Mouse (Mus musculus): Measurements from ENCODE around the gene Clec2i. TPM values are rescaled to one million over a fixed set of nuclear protein-coding genes. Genes with fewer than 3 reads are reported as not detected.

Clec2i gene
- total and polyA plus RNA-seq, 3 experiments = 38.5 to 104 (median 80.7) TPM

GRCm38 (mm10) chr6:128857976-128858375 lies 29.4 kb upstream of the Clec2i start:
- in situ Hi-C loops (cut with MboI; ENCODE audit: low pct_ligation_motif_present, low pct_unique_long_range_greater_than_20kb, low sequenced_read_pairs) = no loop called here
- dilution Hi-C loops (cut with MboI; ENCODE audit: extremely low pct_ligation_motif_present, extremely low pct_unique_long_range_greater_than_20kb, low sequenced_read_pairs) = no loop called here

DNA sequence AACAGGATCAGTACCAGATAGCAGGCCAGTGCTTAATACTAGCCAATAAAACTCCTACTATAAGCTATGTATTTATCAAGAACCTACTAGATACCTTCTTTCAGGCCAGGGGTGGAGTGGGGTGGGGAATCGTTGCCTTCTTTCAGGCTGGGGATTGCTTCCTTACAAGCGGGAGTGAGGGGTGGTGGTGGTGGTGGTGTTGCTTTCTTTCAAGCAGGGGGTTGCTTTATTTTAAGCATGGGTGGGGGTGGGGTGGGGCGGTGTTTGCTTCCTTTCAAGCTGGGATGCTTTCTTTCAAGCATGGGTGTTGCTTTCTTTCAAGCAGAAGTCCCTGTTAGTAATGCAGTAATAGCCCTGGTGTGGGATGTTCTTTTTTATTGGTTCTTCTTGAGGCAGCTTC lies 18.5 kb upstream of the Clec2i start:
- Histone ChIP-seq H3K79me2 (replicated peaks; ENCODE audit: control insufficient read depth, extremely low read depth, insufficient read depth, poor library complexity, severe bottlenecking) (peaks cover 38% of the 10 kb centered on the region), H3K9ac (ENCODE audit: insufficient read depth, low read depth) (no peak overlapping the region), H3K36me3 (replicated peaks in 1 of 2; ENCODE audit: control insufficient read depth in 1 of 2, insufficient read depth in 1 of 2, low read length in 1 of 2) (peaks cover 0 to 9% of the 10 kb centered on the region in 2 experiments), H3K27me3 (replicated peaks) (no peaks in the 10 kb centered on the region), H3K9me3 (replicated peaks; ENCODE audit: low read length) (no peaks in the 10 kb centered on the region), H3K4me2 (ENCODE audit: insufficient read depth, low read depth, poor library complexity, severe bottlenecking) (no peak overlapping the region), H3K4me3 (replicated peaks in 1 of 3; ENCODE audit: low read depth in 2 of 3, low read length in 2 of 3, poor library complexity in 1 of 3) (no peak overlapping the region), H3K27ac (ENCODE audit: insufficient read depth, low read depth) (no peak overlapping the region), H3K4me1 (ENCODE audit: control insufficient read depth in 1 of 2, insufficient read depth in 2 of 2) (peaks cover 5 to 32% of the 10 kb centered on the region in 2 experiments; a peak in 3 of 4 replicates)
- dilution Hi-C loops (cut with MboI; ENCODE audit: extremely low pct_ligation_motif_present, extremely low pct_unique_long_range_greater_than_20kb, low sequenced_read_pairs) (no loop called here), in situ Hi-C loops (cut with MboI; ENCODE audit: low pct_ligation_motif_present, low pct_unique_long_range_greater_than_20kb, low sequenced_read_pairs) (no loop called here)
- no peak for DNase-seq (ENCODE audit: extremely low read depth)
- TF ChIP-seq MAZ (IDR thresholded peaks at IDR 0.05; ENCODE audit: low read depth, low read length) (no peak), ZNF384 (IDR thresholded peaks at IDR 0.05; ENCODE audit: low read depth, low read length) (no peak)

More at GRCm38 (mm10) chr6:128857976-128858375, 29.4 kb upstream of the Clec2i start:
- no peak overlapping the region for H3K9ac ChIP-seq (ENCODE audit: insufficient read depth, low read depth)
- H3K79me2 ChIP-seq (replicated peaks; ENCODE audit: control insufficient read depth, extremely low read depth, insufficient read depth, poor library complexity, severe bottlenecking) = peaks cover 30% of the 10 kb centered on the region
- no peak overlapping the region for H3K27ac ChIP-seq (ENCODE audit: insufficient read depth, low read depth)
- no peaks in the 10 kb centered on the region for H3K27me3 ChIP-seq (replicated peaks)
- H3K36me3 ChIP-seq (replicated peaks in 1 of 2; ENCODE audit: control insufficient read depth in 1 of 2, insufficient read depth in 1 of 2, low read length in 1 of 2) = peaks cover 14 to 27% of the 10 kb centered on the region in 2 experiments
- no peak for DNase-seq (ENCODE audit: extremely low read depth)
- no peak overlapping the region for H3K4me3 ChIP-seq (replicated peaks in 1 of 3; ENCODE audit: low read depth in 2 of 3, low read length in 2 of 3, poor library complexity in 1 of 3)
- H3K4me1 ChIP-seq (ENCODE audit: control insufficient read depth in 1 of 2, insufficient read depth in 2 of 2) = peaks cover 7 to 29% of the 10 kb centered on the region in 2 experiments
- TF ChIP-seq MAFK (IDR thresholded peaks at IDR 0.05; ENCODE audit: insufficient replicate concordance, low read length) (no peak), MEF2A (IDR thresholded peaks at IDR 0.05; ENCODE audit: borderline replicate concordance, low read depth, low read length) (no peak)
- H3K4me2 ChIP-seq (ENCODE audit: insufficient read depth, low read depth, poor library complexity, severe bottlenecking) = no peak overlapping the region
- no peaks in the 10 kb centered on the region for H3K9me3 ChIP-seq (replicated peaks; ENCODE audit: low read length)

DNA sequence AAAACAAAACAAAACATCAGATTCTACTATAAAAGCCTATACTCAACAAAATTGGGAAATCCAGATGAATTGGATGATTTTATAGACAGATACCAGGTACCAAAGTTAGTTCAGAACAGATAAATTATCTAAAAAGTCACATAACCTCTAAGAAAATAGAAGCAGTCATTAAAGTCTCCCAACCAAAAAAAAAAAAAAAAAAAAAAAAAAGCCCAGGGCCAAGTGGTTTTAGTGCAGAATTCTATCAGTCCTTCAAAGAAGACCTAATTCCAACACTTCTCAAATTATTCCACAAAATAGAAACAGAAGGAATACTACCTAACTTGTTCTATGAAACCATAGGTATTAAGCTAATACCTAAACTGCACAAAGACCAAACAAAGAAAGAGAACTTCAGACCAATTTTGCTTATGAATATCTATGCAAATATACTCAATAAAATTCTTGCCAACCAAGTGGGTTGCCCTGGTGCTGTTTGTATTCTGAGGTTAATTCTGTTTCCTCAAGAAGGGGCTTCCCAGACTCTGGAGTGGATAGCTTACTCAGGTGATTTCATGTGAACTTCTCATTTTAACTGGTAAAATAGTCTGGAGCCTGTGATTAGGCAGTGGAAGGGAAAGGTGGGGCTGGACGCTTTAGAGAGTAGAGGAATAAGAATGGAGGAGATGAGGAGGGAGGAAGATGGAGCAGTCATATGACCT lies 15.3 kb upstream of the Clec2i start:
- Histone ChIP-seq H3K79me2 (replicated peaks; ENCODE audit: control insufficient read depth, extremely low read depth, insufficient read depth, poor library complexity, severe bottlenecking) (peaks cover 38% of the 10 kb centered on the region), H3K36me3 (replicated peaks in 1 of 2; ENCODE audit: control insufficient read depth in 1 of 2, insufficient read depth in 1 of 2, low read length in 1 of 2) (peaks cover 3 to 7% of the 10 kb centered on the region in 2 experiments), H3K4me2 (ENCODE audit: insufficient read depth, low read depth, poor library complexity, severe bottlenecking) (peak overlapping the region; percentile 36; the same call in 1 of the 2 replicates), H3K9ac (ENCODE audit: insufficient read depth, low read depth) (no peak overlapping the region), H3K4me3 (replicated peaks in 1 of 3; ENCODE audit: low read depth in 2 of 3, low read length in 2 of 3, poor library complexity in 1 of 3) (no peak overlapping the region), H3K27me3 (replicated peaks) (no peaks in the 10 kb centered on the region), H3K4me1 (ENCODE audit: control insufficient read depth in 1 of 2, insufficient read depth in 2 of 2) (peaks cover 5 to 32% of the 10 kb centered on the region in 2 experiments; a peak in 3 of 4 replicates), H3K9me3 (replicated peaks; ENCODE audit: low read length) (no peaks in the 10 kb centered on the region), H3K27ac (ENCODE audit: insufficient read depth, low read depth) (no peak overlapping the region)
- no peak for DNase-seq (ENCODE audit: extremely low read depth)
- dilution Hi-C loops (cut with MboI; ENCODE audit: extremely low pct_ligation_motif_present, extremely low pct_unique_long_range_greater_than_20kb, low sequenced_read_pairs) (no loop called here), in situ Hi-C loops (cut with MboI; ENCODE audit: low pct_ligation_motif_present, low pct_unique_long_range_greater_than_20kb, low sequenced_read_pairs) (no loop called here)
- TF ChIP-seq JUN (IDR thresholded peaks at IDR 0.05; ENCODE audit: insufficient read depth, low read depth, low read length) = no peak
- TF ChIP-seq ZNF384 (IDR thresholded peaks at IDR 0.05; ENCODE audit: low read depth, low read length) = peak; percentile 71

All from CH12.LX (cell line).